Mouse (Mus musculus) thymus, postnatal 25 days (tissue): Measurements from ENCODE around the gene Clta.
A peak's percentile ranks its signal among the peaks of the same experiment; 100 is the strongest.

Experiments
- DNase-seq: peaks from one replicate; pipeline ENCODE4 v3.0.0; 2022

The Clta gene

GRCm38 (mm10) chr4:44004126-44004525 lies at the start of gene Clta:
Gene Clta, plus strand, starts transcription at chr4:44004452.
- DNase-seq, result no peak

- peak; percentile 89 for DNase-seq
These were observed 46.9 kb upstream of the Clta start, which contains the start of gene Glipr2 for GRCm38 (mm10) chr4:43957292-43957845. Gene Glipr2, plus strand, starts transcription at chr4:43957401.

GRCm38 (mm10) chr4:43957846-43958461 lies 46.3 kb upstream of the Clta start:
- DNase-seq, result peak; percentile 61

GRCm38 (mm10) chr4:43959523-43960179 lies 44.6 kb upstream of the Clta start:
- no peak for DNase-seq

DNA sequence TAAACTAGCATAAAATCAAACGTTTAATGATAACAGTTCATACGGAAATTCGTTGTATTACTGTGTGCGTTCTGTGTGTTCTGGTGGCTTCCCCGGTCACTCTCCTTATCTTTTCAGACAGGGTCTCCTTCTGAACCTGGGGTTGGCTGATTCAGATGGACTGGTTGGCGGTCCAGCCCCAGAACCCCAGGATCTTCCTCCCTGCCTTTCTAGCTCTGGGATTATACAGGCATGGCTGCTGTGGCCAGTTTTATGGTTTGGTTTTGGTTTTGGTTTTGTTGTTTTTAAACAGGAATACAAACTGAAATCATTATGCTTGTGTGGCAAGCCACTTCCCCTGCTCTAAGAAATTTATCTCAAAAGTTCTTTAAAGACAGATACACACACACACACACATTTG lies 44.0 kb upstream of the Clta start:
- DNase-seq, result no peak

GRCm38 (mm10) chr4:43964326-43964833 lies 39.9 kb upstream of the Clta start:
- peak; percentile 33 for DNase-seq

DNA sequence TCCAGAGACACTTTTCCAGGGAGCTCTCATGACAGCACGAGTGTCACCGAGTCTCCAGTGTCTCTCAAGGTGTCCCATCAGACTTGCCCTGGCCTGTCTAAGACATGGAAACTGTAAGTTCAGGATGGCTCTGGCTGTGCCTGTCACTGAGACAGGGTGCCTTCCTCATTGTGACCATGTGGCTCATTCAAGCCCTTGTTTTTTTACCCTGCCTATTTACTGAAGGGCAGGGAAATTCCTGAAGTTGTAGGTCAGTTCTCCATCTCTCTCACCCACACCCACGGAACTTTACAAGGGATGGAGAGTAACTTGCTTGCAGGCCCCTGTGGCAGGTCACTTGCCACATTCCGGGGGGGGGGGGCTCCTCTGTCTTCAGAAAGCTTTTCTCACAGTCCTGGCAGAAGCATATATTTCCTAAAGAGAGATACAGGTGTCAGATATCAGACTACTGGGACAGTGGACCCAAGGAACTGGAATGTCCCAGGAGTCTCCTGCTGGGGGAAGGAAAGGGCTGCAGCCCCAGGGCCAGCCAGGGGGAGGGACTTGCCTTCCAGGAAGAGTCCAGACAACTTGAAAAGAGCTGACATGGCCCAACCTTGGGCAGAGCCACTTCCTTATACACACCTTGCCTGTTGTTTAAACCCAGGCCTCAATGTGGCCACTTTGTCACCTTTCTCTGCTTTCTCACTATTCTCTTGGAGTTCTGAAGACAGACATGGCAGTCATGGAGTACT lies 39.1 kb upstream of the Clta start:
- no peak for DNase-seq

DNA sequence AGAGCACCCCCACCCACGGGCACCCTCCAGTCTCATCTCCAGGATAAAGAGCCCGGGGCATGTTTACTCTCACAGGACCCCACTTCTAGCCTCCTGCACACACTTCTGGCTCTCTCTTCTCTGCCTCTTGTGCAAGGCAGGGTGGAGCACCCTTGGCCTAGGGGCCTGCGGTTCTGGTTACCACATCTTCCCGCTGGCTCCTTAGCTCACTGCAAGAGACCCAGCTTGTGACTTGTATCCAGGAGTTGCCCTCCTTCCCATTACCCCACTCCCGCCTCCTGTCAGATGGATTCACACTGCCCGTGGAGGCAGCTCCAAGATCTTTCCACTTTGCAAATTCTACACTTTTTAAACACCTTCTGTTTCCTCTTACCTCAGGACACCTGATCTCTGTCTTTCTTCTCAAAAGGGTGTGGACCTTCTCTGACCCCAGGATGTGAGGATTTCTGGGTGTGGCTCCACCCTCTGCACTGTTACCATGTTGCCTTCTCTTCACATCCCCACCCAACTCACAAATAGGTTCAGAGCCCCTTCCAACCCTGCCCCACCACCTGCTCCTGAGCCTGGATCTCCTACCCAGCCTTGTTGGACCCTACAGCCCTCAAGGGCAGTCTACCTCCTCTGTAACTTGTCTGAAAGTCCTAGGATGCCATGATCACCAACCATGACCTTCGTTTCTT lies 38.3 kb upstream of the Clta start:
- DNase-seq, result no peak

DNA sequence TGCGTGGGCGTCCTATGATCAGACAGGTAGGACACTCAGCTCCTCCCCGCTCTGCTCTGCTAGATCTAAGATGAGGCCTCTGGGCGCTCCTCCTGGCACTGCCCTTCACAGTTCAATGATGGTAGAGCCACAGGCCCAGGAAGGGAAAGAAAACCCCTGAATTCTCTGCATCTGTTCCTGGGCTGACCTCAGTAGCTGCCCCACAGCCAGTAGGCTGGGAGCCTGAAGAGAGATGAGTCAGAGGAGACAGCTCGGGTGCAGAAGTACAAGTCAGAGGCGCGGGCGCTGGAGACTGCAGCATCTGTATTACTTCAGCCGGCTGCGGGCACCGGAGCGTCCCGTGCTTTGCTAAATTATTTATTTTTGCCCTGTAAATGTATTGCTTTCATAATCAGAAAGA lies 35.6 kb upstream of the Clta start:
- no peak for DNase-seq

GRCm38 (mm10) chr4:43969373-43969772 lies 34.9 kb upstream of the Clta start:
- no peak for DNase-seq

GRCm38 (mm10) chr4:43970393-43971330 lies 33.6 kb upstream of the Clta start:
- peak; percentile 33 for DNase-seq

GRCm38 (mm10) chr4:43971541-43972136 lies 32.6 kb upstream of the Clta start:
- DNase-seq, result no peak

DNA sequence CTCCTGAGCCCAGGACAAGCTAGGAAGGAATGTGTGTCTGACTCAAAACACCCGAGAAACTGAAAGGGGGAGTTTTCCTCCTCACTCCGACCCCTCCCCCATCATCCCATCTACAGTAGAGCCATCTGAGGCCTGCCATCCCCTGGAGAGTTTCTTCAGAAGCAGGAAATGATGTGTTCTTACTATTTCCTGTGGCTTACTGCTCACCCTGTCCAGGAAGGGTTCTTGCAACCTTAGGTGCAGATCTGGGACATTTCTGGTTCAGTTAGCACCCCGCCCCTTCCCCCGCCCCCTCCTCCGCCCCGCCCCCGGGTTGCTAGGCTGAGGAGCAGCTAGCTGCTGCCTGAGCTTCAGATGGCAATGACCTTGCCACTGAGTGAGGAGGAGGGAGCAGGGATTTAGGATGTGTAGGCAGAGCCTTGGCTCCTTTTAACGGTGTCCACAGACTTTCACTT lies 32.1 kb upstream of the Clta start:
- peak; percentile 55 for DNase-seq

GRCm38 (mm10) chr4:43973526-43973981 lies 30.7 kb upstream of the Clta start:
- DNase-seq, result no peak

DNA sequence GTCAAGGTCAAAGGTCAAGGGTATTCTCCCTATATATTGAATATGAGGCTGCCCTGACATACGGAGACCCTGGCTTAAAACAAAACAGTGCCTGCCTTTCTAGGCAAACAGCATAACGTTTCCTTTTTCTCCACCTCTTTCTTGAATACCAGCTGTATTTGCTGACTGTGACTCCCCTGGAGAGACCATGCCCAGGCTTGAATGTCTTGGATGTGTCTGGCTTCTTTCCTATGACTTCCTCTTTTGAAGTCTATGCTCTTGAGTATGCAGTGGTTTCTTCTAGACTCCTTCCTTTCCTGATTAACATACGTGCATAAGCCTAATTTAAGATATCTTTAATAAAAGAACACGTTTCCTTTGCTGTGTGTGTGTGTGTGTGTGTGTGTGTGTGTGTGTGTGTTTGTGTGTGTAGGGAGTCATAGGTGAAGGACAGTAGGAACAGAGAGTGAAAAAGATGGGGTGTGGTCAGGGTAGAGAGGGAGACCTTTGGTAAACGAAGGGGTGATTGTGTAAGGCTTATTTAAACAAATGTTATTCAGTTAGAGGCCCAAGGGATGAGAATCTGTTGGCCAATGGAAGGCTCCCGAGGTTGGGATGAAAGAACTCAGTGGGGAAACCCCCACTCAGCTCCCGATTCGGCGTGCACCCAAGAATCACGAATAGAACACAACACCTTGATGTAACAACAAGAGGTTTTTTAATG lies 29.2 kb upstream of the Clta start:
- DNase-seq, result no peak

GRCm38 (mm10) chr4:43976223-43976740 lies 28.0 kb upstream of the Clta start:
- no peak for DNase-seq

DNA sequence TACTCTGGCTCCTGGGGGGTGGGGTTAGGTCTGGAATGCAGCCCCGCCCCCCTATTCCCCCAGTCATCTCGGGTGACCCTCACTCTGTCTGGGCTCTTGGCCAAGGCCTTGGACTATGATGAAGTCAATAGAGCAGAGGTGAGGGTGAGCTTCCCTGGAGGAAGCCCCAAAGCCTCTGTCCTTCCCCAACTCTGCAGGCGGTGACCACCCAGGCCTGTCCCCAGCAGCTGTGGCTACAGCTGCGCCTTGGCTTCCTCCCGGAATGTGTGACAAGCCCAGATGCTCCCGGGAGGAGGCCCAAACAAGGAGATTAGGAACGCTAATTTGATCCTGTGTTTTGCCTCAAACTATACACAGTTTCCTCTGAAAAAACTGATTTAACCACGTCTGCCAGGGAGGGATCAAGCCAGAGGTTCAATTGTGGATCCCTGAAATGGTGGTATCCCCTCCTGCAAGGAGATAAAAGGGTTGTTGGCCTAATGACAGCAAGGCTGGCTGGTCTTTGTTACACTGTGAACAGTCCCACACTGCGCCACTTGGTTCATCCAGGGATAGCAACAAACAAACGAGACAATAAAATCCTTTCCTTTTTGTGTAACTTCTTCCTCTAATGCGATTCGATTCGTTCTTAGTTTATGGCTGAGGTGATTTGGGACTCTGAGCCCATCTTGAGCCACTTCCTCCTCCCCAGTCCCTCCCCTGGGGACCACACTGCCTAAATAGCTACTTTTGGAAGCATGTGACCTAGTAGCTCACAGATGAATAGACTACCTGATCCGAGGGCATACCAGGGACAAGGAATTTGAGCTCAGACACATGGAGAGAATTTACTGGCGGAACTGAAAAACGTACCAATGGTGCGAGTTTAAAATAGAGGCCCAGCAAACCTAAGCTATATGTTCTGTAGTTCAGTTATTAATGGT lies 25.5 kb upstream of the Clta start:
- no peak for DNase-seq

DNA sequence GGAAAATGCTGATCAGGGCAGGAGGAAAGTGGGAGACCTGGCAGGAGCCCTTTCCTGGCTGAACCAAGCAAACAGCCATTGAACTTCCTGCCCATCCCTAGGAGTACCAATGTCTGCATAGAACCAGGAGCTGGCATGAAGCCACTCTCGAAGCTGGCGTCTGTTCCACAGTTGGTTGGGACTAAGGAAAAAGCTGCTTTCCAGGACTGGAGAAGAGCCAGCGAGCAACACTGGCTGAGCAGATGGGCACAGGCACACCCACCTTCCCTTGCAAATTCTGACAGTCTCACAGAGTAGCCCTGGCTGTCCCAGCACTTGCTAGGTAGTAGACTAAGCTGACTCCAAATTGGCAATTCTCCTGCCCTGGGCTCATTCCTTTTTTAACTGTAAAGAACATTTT lies 24.5 kb upstream of the Clta start:
- no peak for DNase-seq

DNA sequence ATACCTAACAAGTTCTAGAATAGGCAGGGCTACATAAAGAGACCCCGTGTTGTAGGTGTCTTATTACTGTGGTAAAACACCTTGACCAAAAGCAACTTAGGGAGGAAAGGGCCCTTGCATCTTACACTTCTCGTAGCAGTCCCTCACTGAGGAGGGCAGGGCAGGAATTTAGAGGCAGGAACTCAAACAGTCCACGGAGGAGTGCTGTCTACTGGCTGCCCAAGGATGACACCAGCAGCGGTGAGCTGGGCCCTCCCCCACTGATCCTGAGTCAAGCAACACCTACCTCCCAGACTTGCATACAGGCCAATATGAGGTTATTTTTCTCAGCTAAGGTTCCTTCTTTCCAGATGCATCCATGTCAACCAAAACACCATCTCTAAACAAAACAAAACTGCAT lies 24.0 kb upstream of the Clta start:
- no peak for DNase-seq
